Mouse (Mus musculus): ENCODE measurements around the gene Smim23.

- TF ChIP-seq CHD2 (IDR thresholded peaks at IDR 0.05; ENCODE audit: low read depth, low read length) (no peak), HCFC1 (IDR thresholded peaks at IDR 0.05; ENCODE audit: borderline replicate concordance, insufficient read depth, low read length) (no peak), MAFK (IDR thresholded peaks at IDR 0.05; ENCODE audit: insufficient read depth, low read depth, low read length) (no peak), ZC3H11A (IDR thresholded peaks at IDR 0.05; ENCODE audit: borderline replicate concordance, low read depth, low read length) (no peak), ZNF384 (IDR thresholded peaks at IDR 0.05; ENCODE audit: low read depth, low read length) (no peak)
Observed at GRCm38 (mm10) chr11:32803658-32804057, 20.7 kb downstream of the Smim23 start.
